Mouse (Mus musculus) cortical plate, adult 2 months (tissue): ENCODE results near the gene Chrna9.

Experiments
- CTCF ChIP-seq: fragments of 200-500 bp; IDR thresholded peaks from 2 replicates; pipeline ENCODE4 v1.5.1; 2011; ENCODE audit warnings: mild to moderate bottlenecking, control low read depth, low read length; ENCODE audit not compliant: insufficient read depth; ENCODE audit errors: extremely low read depth
- POLR2A ChIP-seq: fragments of 200-500 bp; IDR thresholded peaks from 2 replicates; pipeline ENCODE4 v1.6.1; 2011; ENCODE audit warnings: mild to moderate bottlenecking, low read length, control low read depth; ENCODE audit not compliant: insufficient read depth; ENCODE audit errors: extremely low read depth

- TF ChIP-seq POLR2A (no peak), CTCF (no peak)
Measured at GRCm38 (mm10) chr5:65963291-65963690, 28.6 kb downstream of the Chrna9 start.
